Mouse (Mus musculus) cerebellum, postnatal 10 days (tissue): ENCODE data around the gene Epb41l1.
"Not testable (repeated sequence)": the region's sequence is repeated elsewhere in the genome, so short reads cannot be mapped to it uniquely, and the experiment has no call there.

Experiments used
- DNase-seq, 2 experiments: peaks; one replicate each; pipeline ENCODE4 v3.0.0; 2021; ENCODE audit warnings: mixed read lengths in 2 of 2

Gene Epb41l1

DNA sequence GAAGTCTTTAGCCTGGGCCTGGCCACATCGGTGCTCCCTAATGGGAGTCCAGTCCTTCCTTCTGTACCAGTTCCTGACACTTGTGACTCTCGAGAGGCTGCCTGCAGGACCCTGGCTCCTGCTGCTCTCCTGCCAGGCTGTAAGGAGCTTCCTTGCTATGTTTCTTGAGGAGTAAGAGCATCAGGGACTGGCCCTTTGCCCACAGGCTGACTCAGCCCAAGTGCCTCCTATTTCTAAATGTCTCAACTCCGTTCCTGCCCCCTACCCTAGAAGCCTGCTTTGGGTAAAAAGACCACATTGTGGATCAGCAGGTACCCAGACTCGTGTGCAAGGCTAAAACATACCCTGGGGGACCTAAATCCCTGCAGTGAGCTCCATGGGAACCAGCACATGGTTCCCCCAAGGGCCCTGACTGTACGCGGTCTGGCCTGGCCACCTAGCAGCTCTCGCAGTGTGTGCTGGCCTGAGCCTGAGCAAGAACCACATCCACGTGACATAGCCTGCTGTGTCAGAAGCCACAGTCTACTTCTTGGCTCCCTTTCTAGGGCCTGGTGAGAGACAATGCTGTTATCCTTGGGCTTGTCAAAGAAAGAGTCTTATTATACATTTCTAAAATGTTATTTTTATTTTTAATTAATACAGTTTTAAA lies 67.6 kb downstream of the Epb41l1 start:
- peak; percentile 69 to 83 for DNase-seq

GRCm38 (mm10) chr2:156490176-156490575 lies 69.5 kb downstream of the Epb41l1 start:
- DNase-seq = peak; percentile 69 to 75

DNA sequence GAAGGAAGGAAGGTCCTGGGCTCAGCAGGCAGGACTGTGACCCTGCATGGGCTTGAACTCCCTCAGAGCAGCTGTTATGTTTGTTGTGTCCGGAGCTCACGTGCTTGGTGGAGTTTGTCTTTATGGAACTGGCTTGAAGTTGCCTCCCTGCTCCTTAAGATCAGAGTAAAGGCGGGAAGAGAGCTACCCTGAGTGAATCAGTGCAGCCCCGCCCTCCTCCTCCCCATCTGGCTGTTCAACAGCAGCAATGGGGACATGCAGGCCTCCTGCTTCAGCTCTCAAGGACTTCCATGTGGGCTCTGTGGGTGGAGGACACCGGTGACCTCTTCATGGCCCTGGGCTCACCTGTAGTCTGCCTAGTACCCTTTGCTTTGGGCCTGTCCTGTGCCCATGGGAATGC lies 71.1 kb downstream of the Epb41l1 start:
- DNase-seq = no peak

- peak in 1 of 2 experiments; percentile 36 for DNase-seq
These were observed 73.1 kb downstream of the Epb41l1 start for GRCm38 (mm10) chr2:156493766-156494165.

GRCm38 (mm10) chr2:156494465-156494864 lies 73.8 kb downstream of the Epb41l1 start:
- no peak for DNase-seq

GRCm38 (mm10) chr2:156494875-156495274 lies 74.2 kb downstream of the Epb41l1 start:
- peak; percentile 86 to 95 for DNase-seq

DNA sequence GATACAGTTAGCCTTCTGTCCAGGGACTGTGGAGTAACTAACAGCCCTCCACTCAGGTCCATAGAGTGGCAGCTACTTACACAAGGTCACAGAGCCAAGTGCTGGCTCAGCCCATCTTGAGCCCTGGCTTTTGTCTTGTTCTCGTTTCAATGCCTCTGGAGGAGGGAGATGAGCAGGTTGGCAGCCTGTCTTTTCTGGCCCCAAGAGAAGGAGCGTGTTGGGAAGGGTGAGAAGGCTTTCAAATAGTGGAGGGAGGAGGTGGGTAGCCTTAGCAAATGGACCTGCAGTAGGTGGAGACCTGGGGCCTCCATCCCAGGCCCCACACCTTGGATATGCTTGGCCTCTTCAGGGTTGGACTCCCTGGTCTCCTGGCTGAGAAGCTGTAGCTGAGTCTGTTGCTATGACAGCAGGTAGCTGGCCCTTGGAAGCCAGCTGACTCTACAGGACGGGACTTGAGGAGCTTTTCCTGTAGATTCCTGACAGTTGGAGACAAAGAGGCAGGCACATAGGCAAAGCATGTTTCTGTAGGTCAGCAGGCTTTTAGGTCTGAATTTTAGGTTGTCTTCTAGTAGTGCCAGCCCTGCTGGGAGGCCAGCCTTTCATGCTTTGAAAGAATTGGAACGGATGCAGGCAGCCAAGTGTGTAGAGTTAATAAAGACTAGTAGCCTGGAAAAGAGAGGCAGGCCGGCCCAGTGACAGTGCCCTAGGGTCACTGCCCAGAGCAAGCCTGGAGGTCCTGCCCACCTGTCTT lies 76.3 kb downstream of the Epb41l1 start:
- peak; percentile 71 to 80 for DNase-seq

DNA sequence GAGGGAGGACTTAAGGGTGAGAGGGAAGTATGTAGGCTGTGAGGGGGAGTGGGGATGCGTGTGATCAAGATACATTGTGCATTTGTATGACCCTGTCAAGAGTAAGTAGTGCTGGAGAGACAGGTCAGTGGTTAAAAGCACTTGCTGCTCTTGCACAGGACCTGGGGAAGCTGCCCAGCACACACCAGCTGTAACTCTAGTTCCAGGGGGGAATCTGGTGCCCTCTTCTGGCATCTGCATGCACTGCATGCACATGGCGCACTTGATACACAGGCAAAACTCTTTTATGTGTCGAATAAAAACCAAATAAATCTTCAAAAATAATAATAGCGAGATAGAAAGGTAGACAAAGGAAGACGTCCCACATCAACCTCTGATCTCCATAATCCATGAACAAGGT lies 77.2 kb downstream of the Epb41l1 start:
- peak; percentile 86 to 90 for DNase-seq

DNA sequence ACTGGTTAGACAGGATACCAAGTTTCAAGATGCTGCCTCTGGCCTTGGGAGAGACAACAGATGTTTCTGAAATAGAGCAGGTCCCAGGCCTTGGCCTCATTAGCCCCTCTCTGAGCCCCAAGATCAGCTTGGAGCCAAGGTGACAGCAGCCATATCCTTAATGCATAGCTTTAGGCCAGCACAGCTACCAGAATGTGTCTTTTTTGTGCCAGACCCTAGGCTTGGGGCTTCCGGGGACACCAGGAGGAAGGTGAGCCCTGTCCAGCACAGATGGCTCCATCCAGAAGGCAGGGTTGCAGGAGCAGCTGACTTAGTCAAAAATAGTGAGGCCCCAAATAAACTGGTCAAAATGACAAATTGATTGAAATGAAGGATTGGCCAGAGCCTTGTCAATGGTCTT lies 80.3 kb downstream of the Epb41l1 start:
- DNase-seq = peak; percentile 53 to 74

- DNase-seq = no peak
These were observed 84.8 kb downstream of the Epb41l1 start for GRCm38 (mm10) chr2:156505533-156505932.

DNA sequence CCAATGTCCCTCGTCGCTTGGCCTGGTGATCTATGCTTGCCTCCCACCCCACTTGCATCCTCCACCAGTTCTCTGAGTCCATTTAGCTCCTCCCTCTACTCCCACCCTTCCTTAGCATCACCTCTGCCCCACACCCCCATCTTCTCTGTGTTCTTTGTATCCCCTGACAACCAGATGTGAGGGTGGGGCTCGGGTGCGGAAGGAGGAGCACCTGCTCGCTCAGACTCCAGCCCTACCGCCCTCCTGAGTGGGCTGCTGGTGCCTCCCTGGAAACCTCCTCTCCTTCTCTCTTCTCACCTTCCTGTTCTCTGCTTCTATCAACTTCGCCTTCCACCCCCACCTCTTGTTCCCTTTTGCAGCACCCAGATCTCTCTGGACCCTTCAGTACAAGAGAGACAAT lies 91.3 kb downstream of the Epb41l1 start:
- no peak for DNase-seq

DNA sequence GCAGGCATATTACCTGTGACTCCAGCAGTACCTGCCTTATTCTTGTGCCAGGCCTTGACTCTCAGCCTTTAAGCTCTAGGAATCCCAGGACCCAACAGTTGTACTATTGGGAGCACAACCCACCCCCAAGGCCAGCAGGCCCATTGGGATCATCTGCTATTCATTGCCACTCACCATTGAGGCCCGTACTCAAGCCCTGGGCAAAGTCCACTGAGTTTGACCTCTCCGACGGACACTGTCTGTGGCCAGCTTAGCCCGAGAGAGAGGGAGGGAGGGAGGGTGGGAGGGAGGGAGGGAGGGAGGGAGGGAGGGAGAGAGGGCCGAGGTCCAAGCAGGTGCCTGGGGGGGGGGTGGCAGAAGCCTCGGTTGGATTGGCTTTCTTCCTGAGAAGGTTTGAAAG lies 91.9 kb downstream of the Epb41l1 start:
- no peak for DNase-seq

GRCm38 (mm10) chr2:156515102-156515501 lies 94.4 kb downstream of the Epb41l1 start:
- DNase-seq = no peak

DNA sequence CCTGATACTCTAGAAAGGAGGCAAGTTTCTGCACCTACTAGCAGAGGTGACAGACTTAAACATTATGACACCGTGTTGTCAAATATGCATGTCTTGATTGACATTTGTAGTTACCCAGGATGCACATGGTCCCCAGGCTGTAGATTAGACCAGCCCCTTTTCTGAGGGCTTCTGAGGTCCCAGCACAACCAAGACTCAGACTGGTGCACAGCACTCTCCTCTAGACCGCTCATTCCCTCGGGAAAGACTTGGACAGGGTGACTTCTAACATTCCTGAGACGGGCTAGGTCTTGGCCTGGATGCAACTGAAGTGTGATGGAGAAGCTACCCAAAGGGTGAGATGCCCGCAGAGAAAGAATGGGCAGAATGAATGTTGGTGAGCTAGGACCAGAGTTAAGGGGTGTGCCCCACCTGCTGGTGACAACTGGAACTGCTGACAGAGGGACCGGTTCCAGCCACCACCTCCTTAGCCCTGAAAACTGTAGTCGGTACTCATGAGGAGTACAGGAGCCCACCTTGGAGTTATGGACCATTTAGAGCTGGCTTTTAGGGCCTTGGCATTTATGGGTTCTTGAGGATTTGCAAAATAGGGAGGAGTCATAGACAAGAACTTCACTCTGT lies 95.0 kb downstream of the Epb41l1 start:
- DNase-seq = peak; percentile 92 to 95

DNA sequence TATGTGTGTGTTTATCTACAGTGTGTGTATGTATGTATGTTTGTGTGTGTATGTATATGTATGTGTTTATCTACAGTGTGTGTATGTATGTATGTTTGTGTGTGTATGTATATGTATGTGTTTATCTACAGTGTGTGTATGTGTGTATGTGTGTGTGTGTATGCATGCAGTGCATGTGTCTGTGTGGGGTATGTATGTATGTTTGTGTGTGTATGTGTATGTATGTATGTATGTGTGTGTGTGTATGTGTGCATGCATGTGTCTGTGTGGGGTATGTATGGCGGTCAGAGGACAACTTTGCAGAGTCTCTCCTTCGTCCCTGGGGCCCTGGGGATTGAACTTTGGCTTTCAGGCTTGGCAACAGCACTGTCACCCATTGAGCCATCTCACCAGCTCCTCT lies 96.0 kb downstream of the Epb41l1 start:
- DNase-seq = not testable (repeated sequence)

GRCm38 (mm10) chr2:156518306-156518705 lies 97.6 kb downstream of the Epb41l1 start:
- DNase-seq = no peak

DNA sequence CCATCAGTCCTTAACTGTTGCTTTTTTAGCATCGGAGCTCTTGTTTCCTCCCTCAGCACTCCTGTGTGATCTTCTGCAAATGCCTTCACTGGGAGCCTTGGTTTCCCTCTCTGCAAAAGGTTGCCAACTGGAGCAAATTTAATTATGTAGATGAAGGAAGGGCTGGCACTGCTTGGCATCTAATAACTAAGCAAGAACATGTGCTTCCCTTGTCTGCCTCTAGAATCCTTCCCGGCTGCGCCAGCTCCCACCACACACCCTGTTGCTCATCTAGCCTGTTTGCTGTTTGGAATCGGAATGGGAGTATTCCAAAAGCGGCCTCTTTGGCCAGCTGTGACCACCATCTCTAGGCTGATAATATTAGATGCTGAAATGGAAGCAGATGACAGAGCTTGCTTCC lies 98.9 kb downstream of the Epb41l1 start:
- no peak for DNase-seq

GRCm38 (mm10) chr2:156522994-156523393 lies 102.3 kb downstream of the Epb41l1 start:
- DNase-seq = no peak

GRCm38 (mm10) chr2:156524078-156524477 lies 103.4 kb downstream of the Epb41l1 start:
- DNase-seq = no peak

GRCm38 (mm10) chr2:156529726-156530125 lies 109.0 kb downstream of the Epb41l1 start:
- peak; percentile 53 to 75 for DNase-seq

DNA sequence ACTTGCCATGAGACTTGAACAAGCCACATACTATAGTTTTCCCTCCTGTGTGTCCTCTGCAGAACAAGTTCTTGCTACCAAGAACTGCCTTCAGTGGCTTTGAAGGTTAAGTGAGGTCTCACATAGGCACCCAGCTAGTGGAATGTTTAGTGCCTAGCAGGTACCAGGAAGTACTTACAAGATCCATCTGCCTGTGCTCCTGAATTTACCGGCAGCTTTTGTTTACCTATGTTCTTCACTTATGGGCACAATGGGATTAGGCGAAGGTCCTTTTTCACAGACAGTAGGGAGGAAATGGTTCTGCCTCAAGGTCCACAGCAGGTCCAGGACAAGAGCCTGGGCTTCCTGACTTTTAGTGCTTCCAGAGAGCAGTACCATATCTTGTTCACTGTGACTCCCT lies 112.5 kb downstream of the Epb41l1 start:
- DNase-seq = no peak

- DNase-seq = no peak
These were observed 118.3 kb downstream of the Epb41l1 start for GRCm38 (mm10) chr2:156538817-156539555.

DNA sequence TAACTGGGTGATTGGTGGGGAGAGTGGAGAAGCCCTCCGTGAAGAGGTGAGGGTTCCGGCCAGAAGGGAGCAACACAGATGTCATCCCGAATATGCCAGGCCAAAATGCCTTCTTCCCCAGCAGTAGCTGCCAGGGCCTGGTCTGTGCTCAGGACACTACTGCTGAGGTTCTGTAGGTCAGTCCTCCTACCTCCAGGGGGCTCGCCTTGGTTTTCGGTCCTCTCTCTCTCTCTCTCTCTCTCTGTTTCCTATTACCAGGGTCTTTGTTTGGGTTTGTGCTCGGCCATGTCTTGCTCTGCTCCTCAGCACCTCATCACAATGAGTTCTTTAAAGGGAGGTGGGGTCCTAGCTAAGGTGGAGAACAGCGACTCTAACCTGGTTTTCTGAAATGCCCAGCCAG lies 120.3 kb downstream of the Epb41l1 start:
- DNase-seq = no peak
